Mouse (Mus musculus): ENCODE data around the gene Ostm1. TPM values are rescaled to one million over a fixed set of nuclear protein-coding genes. Genes with fewer than 3 reads are reported as not detected.

Gene Ostm1
- polyA plus RNA-seq, 1 experiment, result 31.9 TPM

Other genes with a start within 250 kb of the Ostm1 start
- 4.2 and 5.2 TPM in 2 replicates for gene Afg1l, start 105.3 kb upstream of the Ostm1 start, polyA plus RNA-seq (2012; rRNA removed)
- 257 and 274 TPM in 2 replicates for gene Snx3, start 81.8 kb upstream of the Ostm1 start, polyA plus RNA-seq (2012; rRNA removed)
- not detected in 2 replicates for gene Nr2e1, start 190 bp upstream of the Ostm1 start, polyA plus RNA-seq (2012; rRNA removed)
- gene Sec63, start 177.7 kb downstream of the Ostm1 start, polyA plus RNA-seq (2012; rRNA removed), result 13.1 and 17.7 TPM in 2 replicates